Mouse (Mus musculus): ENCODE results near the gene Bco1. TPM values are rescaled to one million over a fixed set of nuclear protein-coding genes. Genes with fewer than 3 reads are reported as not detected.

Bco1 gene
- polyA plus RNA-seq, 2 experiments, result 0.25 to 0.48 TPM

DNA sequence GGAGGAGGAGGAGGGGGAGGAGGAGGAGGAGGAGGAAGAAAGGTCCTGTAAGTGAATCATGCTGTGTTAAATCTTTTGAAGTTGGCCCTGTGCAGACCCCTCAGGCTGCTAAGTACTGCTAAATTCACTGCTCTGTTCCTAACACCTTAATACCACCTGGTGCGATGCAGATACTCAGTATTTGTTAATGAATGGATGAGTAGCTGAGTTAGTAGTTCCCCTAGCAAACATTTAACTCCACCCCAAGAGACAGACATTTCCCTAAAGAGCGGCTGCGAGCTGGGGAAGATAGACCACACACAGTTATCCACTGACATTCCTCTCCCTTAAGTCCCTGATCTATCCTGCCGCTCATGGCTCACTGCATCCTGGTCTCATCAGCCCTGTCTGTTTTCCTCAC, 40.7 kb downstream of the Bco1 start:
- H3K27ac ChIP-seq (replicated peaks; ENCODE audit: low read depth, low read length), result no peak overlapping the region
- WGBS, result 11% methylated on average over 4 of the region's 4 CpGs
- no peaks in the 10 kb centered on the region for H3K4me1 ChIP-seq (ENCODE audit: control insufficient read depth, insufficient read depth, low read length)
- no peak for TF ChIP-seq POLR2A (IDR thresholded peaks at IDR 0.05; ENCODE audit: borderline replicate concordance, extremely low read depth, insufficient read depth, insufficient read length)
- no peak overlapping the region for H3K9ac ChIP-seq (ENCODE audit: low read depth, low read length, severe bottlenecking)
- DNase-seq (ENCODE audit: low spot score), result no peak
- no peak for ATAC-seq (ENCODE audit: low FRiP score, low read depth)
- H3K9me3 ChIP-seq (ENCODE audit: control insufficient read depth, low read length), result no peaks in the 10 kb centered on the region
- no peak overlapping the region for H3K4me2 ChIP-seq (replicated peaks; ENCODE audit: low read depth, low read length, severe bottlenecking)
- no peaks in the 10 kb centered on the region for H3K36me3 ChIP-seq (ENCODE audit: control insufficient read depth, insufficient read depth, low read length)
- no peaks in the 10 kb centered on the region for H3K27me3 ChIP-seq (ENCODE audit: control insufficient read depth, insufficient read depth, low read length)
- no peak overlapping the region for H3K4me3 ChIP-seq (replicated peaks; ENCODE audit: low read length)

DNA sequence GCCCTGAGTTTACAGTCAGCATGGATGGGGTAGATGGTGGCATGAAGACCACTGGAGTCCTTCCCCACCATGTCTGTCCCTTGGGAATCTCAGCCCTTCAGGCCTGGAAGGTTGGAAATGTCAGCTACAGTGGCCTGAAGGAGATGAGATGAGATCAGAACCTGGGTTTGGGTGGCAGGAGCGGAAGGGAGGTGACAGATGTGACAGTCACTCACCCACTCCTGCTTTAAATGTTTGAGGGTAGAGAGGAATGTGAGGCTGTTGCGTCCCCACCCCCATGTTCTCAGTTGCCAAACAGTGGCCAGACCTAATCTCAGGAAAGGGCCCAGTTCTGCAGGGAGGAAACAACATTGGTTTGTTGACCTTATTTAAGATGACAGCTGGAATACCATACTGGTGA, 41.1 kb downstream of the Bco1 start:
- WGBS, result 47% methylated on average over 2 of the region's 2 CpGs
- ATAC-seq (ENCODE audit: low FRiP score, low read depth), result no peak

DNA sequence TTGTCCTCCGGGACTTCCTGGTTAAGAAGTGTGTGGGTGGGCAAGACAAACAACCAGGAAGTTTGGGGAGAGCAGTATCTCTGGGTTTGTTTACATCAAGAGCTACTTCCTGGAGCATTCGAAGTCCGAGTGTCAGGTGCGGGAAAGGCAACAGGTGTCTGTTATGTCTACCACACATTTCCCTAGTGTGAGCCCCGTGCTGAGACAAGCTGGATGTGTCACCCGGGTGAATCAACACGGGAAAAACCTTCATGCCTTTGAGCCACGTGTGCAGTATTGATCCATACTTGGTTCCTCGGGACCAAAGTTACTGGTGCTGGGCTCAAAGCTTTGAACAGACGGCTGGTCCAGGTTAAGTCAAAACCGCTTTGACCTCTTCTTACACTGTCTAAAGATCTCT, 41.7 kb downstream of the Bco1 start:
- Histone ChIP-seq H3K4me2 (replicated peaks; ENCODE audit: low read depth, low read length, severe bottlenecking) (no peak overlapping the region), H3K27ac (replicated peaks; ENCODE audit: low read depth, low read length) (no peak overlapping the region), H3K27me3 (ENCODE audit: control insufficient read depth, insufficient read depth, low read length) (no peaks in the 10 kb centered on the region), H3K36me3 (ENCODE audit: control insufficient read depth, insufficient read depth, low read length) (no peaks in the 10 kb centered on the region), H3K9ac (ENCODE audit: low read depth, low read length, severe bottlenecking) (no peak overlapping the region), H3K4me1 (ENCODE audit: control insufficient read depth, insufficient read depth, low read length) (no peaks in the 10 kb centered on the region), H3K4me3 (replicated peaks; ENCODE audit: low read length) (no peak overlapping the region), H3K9me3 (ENCODE audit: control insufficient read depth, low read length) (no peaks in the 10 kb centered on the region)
- TF ChIP-seq POLR2A (IDR thresholded peaks at IDR 0.05; ENCODE audit: borderline replicate concordance, extremely low read depth, insufficient read depth, insufficient read length), result no peak
- WGBS, result 65% methylated on average over 11 of the region's 11 CpGs
- DNase-seq (ENCODE audit: low spot score) (no peak), ATAC-seq (ENCODE audit: low FRiP score, low read depth) (no peak)

More for the DNA sequence above, 41.1 kb downstream of the Bco1 start:
- Histone ChIP-seq H3K27me3 (ENCODE audit: control insufficient read depth, insufficient read depth, low read length) (no peaks in the 10 kb centered on the region), H3K36me3 (ENCODE audit: control insufficient read depth, insufficient read depth, low read length) (no peaks in the 10 kb centered on the region), H3K4me2 (replicated peaks; ENCODE audit: low read depth, low read length, severe bottlenecking) (no peak overlapping the region), H3K27ac (replicated peaks; ENCODE audit: low read depth, low read length) (no peak overlapping the region), H3K9me3 (ENCODE audit: control insufficient read depth, low read length) (no peaks in the 10 kb centered on the region), H3K4me1 (ENCODE audit: control insufficient read depth, insufficient read depth, low read length) (no peaks in the 10 kb centered on the region), H3K4me3 (replicated peaks; ENCODE audit: low read length) (no peak overlapping the region), H3K9ac (ENCODE audit: low read depth, low read length, severe bottlenecking) (no peak overlapping the region)
- TF ChIP-seq POLR2A (IDR thresholded peaks at IDR 0.05; ENCODE audit: borderline replicate concordance, extremely low read depth, insufficient read depth, insufficient read length), result no peak
- DNase-seq (ENCODE audit: low spot score), result no peak

DNA sequence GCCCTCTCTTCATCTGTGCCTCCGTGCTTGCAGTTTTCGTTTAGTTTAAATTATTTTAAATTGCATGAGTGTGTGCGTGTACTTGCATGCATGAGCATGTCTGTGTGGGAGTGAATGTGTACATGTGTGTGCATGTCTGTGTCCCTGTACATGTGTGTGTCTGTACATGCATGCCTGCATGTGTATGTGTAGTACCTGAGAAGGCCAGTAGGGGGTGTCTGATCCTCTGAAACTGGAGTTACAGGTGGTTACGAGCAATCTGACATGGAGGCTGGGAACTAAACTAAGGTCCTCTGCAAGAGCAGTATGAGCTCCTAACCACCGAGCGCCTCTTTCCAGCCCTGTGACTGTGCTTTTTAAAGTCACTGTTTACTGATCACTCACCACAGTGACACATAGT, 52.9 kb downstream of the Bco1 start:
- ATAC-seq (ENCODE audit: low FRiP score, low read depth), result no peak
- 88% methylated on average over 6 of the region's 6 CpGs for WGBS
- no peaks in the 10 kb centered on the region for H3K4me1 ChIP-seq (ENCODE audit: control insufficient read depth, insufficient read depth, low read length)

DNA sequence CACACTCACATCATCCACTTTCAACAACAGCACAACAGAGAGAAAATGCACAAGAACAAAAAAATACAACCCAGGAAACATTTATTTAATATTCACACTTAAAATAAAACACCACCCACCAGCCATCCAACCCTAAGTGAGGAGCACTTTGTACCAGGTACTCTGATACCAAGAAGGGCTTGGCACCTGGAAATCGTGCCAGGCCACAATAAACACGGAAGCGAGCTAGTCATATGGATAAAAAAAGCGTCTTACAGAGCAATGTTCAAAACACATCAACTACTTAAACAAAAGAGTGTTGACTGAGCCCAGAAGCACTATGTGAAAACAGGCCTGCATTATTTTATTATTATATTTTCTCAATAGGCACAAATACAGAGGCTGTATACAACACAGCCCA, 60.5 kb downstream of the Bco1 start:
- ATAC-seq (ENCODE audit: low FRiP score, low read depth) (no peak), DNase-seq (ENCODE audit: low spot score) (no peak)
- Histone ChIP-seq H3K9me3 (ENCODE audit: control insufficient read depth, low read length) (no peaks in the 10 kb centered on the region), H3K36me3 (ENCODE audit: control insufficient read depth, insufficient read depth, low read length) (no peaks in the 10 kb centered on the region), H3K27ac (replicated peaks; ENCODE audit: low read depth, low read length) (no peak overlapping the region), H3K27me3 (ENCODE audit: control insufficient read depth, insufficient read depth, low read length) (no peaks in the 10 kb centered on the region), H3K9ac (ENCODE audit: low read depth, low read length, severe bottlenecking) (no peak overlapping the region), H3K4me2 (replicated peaks; ENCODE audit: low read depth, low read length, severe bottlenecking) (no peak overlapping the region), H3K4me3 (replicated peaks; ENCODE audit: low read length) (no peak overlapping the region), H3K4me1 (ENCODE audit: control insufficient read depth, insufficient read depth, low read length) (peaks cover 14% of the 10 kb centered on the region)
- WGBS, result 86% methylated on average over 4 of the region's 4 CpGs
- no peak for TF ChIP-seq POLR2A (IDR thresholded peaks at IDR 0.05; ENCODE audit: borderline replicate concordance, extremely low read depth, insufficient read depth, insufficient read length)

More for the DNA sequence above, 52.9 kb downstream of the Bco1 start:
- Histone ChIP-seq H3K36me3 (ENCODE audit: control insufficient read depth, insufficient read depth, low read length) (no peaks in the 10 kb centered on the region), H3K27ac (replicated peaks; ENCODE audit: low read depth, low read length) (no peak overlapping the region), H3K4me3 (replicated peaks; ENCODE audit: low read length) (no peak overlapping the region), H3K27me3 (ENCODE audit: control insufficient read depth, insufficient read depth, low read length) (no peaks in the 10 kb centered on the region), H3K9me3 (ENCODE audit: control insufficient read depth, low read length) (no peaks in the 10 kb centered on the region), H3K9ac (ENCODE audit: low read depth, low read length, severe bottlenecking) (no peak overlapping the region), H3K4me2 (replicated peaks; ENCODE audit: low read depth, low read length, severe bottlenecking) (no peak overlapping the region)
- no peak for DNase-seq (ENCODE audit: low spot score)
- TF ChIP-seq POLR2A (IDR thresholded peaks at IDR 0.05; ENCODE audit: borderline replicate concordance, extremely low read depth, insufficient read depth, insufficient read length), result no peak

Data from limb, embryonic 14.5 days (tissue).